Mouse (Mus musculus) heart, postnatal 0 days (tissue): Measurements from ENCODE around the gene Mertk.

Experiments used
- CTCF ChIP-seq: IDR thresholded peaks from 2 replicates; pipeline ENCODE4 v1.5.1; 2016; ENCODE audit warnings: antibody characterized with exemption, control low read depth, low read depth
- EP300 ChIP-seq: IDR thresholded peaks from 2 replicates; pipeline ENCODE4 v1.6.1; 2016; ENCODE audit warnings: antibody characterized with exemption, low read depth

- TF ChIP-seq CTCF (no peak), EP300 (no peak)
Measured at GRCm38 (mm10) chr2:128806561-128806960, 107.8 kb downstream of the Mertk start.
